Mouse (Mus musculus): ENCODE results near the gene Gm21987. TPM values are rescaled to one million over a fixed set of nuclear protein-coding genes. Genes with fewer than 3 reads are reported as not detected.

Gm21987 gene
- polyA plus RNA-seq, 1 experiment from 2014 or later: not detected

DNA sequence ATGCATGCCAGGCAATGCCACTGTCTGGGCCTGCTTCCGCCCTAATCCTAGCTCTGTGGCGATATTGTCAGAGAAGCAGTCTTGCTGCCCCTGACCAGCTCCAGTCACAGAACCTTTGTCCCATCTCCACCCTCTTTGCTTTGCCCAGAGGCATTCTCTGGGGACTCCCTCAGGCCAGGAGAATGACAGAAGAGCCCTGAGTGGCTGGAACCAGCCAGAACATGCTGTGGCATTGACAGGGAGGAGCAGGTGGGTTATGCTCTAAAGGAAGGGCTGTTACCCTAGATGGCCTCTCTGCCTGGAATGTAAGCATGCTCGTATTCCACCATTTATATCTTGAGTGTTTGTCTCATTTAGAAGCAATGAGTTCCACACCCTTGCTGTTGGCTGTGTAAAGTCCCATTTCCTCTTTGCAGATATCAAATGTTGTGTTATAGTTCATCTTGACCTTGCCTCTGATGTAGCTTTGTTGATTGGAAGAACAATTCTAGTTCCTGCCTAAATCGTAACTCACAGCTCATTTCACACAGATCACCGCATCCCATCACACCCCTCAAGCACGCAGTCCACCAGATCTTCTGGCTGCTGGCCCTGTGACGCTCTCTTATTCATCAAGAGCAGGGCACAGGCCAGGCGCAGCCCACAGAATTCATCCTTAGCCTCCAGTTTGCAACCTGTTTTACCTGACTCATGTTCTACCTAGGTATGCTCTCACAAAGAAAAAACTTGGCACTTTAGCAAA lies 24.0 kb downstream of the Gm21987 start:
- WGBS: 88% methylated on average over 8 of the region's 8 CpGs
- Histone ChIP-seq H3K36me3 (ENCODE audit: control insufficient read depth, insufficient read depth, low read length) (no peaks in the 10 kb centered on the region), H3K4me1 (replicated peaks; ENCODE audit: control insufficient read depth, insufficient read depth, low read length) (no peaks in the 10 kb centered on the region), H3K9ac (ENCODE audit: low read length) (no peak overlapping the region), H3K9me3 (ENCODE audit: control insufficient read depth, low read length) (no peaks in the 10 kb centered on the region), H3K27ac (ENCODE audit: low read depth, low read length) (no peak overlapping the region), H3K4me3 (ENCODE audit: low read depth, low read length) (no peak overlapping the region), H3K4me2 (ENCODE audit: low read depth, low read length, severe bottlenecking) (no peak overlapping the region), H3K27me3 (ENCODE audit: control insufficient read depth, insufficient read depth, low read length) (no peaks in the 10 kb centered on the region)
- DNase-seq (ENCODE audit: low spot score) (no peak), ATAC-seq (replicated peaks; ENCODE audit: low FRiP score) (no peak)

- 90% methylated on average over 15 of the region's 15 CpGs for WGBS
- no peaks in the 10 kb centered on the region for H3K27me3 ChIP-seq (ENCODE audit: control insufficient read depth, insufficient read depth, low read length)
- H3K9me3 ChIP-seq (ENCODE audit: control insufficient read depth, low read length): no peaks in the 10 kb centered on the region
- no peak overlapping the region for H3K27ac ChIP-seq (ENCODE audit: low read depth, low read length)
- H3K4me3 ChIP-seq (ENCODE audit: low read depth, low read length): no peak overlapping the region
- DNase-seq (ENCODE audit: low spot score): no peak
- 0 out of 2 replicates have a peak, but pooled peaks cover 2% of the 10 kb centered on the region for H3K4me1 ChIP-seq (replicated peaks; ENCODE audit: control insufficient read depth, insufficient read depth, low read length)
- no peak overlapping the region for H3K9ac ChIP-seq (ENCODE audit: low read length)
- ATAC-seq (replicated peaks; ENCODE audit: low FRiP score): no peak
- H3K4me2 ChIP-seq (ENCODE audit: low read depth, low read length, severe bottlenecking): no peak overlapping the region
- no peaks in the 10 kb centered on the region for H3K36me3 ChIP-seq (ENCODE audit: control insufficient read depth, insufficient read depth, low read length)
These were observed 25.0 kb downstream of the Gm21987 start for GRCm38 (mm10) chr16:38371705-38372296.

DNA sequence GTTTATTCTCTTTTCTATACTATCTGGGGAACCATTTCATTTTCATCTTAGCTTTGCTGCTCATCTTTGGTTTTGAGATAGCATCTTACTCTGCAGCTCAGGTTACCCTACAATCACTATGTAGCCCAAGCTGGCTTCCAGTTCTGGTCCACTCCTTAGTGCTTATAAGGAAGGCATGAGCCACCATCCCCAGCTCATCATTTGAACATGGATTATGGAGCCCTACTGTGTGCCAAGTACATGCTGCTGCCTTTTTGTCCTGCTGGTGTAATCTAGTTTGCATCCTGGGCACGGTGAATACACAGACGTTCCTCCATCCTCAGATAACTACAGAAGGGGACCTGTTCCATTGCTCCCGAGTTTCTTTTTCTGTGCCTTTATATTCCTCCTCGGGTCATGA lies 26.0 kb downstream of the Gm21987 start:
- Histone ChIP-seq H3K4me3 (ENCODE audit: low read depth, low read length) (no peak overlapping the region), H3K4me2 (ENCODE audit: low read depth, low read length, severe bottlenecking) (no peak overlapping the region), H3K27ac (ENCODE audit: low read depth, low read length) (no peak overlapping the region), H3K9ac (ENCODE audit: low read length) (no peak overlapping the region), H3K36me3 (ENCODE audit: control insufficient read depth, insufficient read depth, low read length) (no peaks in the 10 kb centered on the region), H3K9me3 (ENCODE audit: control insufficient read depth, low read length) (no peaks in the 10 kb centered on the region), H3K4me1 (replicated peaks; ENCODE audit: control insufficient read depth, insufficient read depth, low read length) (0 out of 2 replicates have a peak, but pooled peaks cover 2% of the 10 kb centered on the region), H3K27me3 (ENCODE audit: control insufficient read depth, insufficient read depth, low read length) (no peaks in the 10 kb centered on the region)
- WGBS: 87% methylated on average over 4 of the region's 4 CpGs
- DNase-seq (ENCODE audit: low spot score): no peak
- ATAC-seq (replicated peaks; ENCODE audit: low FRiP score): no peak

DNA sequence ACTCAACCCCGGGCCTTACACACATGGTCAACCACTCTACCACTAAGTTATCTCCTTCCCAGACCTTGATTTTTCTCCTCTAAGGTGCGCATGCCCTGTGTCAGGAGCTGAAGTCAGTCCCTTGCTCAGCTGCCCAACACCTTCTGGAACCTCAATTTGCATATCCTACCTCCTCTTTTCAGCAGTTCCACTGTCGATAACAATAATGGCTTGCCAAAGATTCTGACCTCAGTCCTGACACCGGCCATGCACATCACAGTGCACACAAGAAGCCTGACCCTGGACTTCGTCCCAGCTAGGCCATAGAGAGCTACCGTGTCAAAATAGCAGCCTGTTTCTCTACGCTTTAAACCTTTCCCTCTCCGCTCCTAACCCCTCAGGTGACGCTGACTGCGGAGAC lies 26.6 kb downstream of the Gm21987 start:
- DNase-seq (ENCODE audit: low spot score) (no peak), ATAC-seq (replicated peaks; ENCODE audit: low FRiP score) (no peak)
- Histone ChIP-seq H3K27me3 (ENCODE audit: control insufficient read depth, insufficient read depth, low read length) (no peaks in the 10 kb centered on the region), H3K4me1 (replicated peaks; ENCODE audit: control insufficient read depth, insufficient read depth, low read length) (0 out of 2 replicates have a peak, but pooled peaks cover 2% of the 10 kb centered on the region), H3K27ac (ENCODE audit: low read depth, low read length) (no peak overlapping the region), H3K4me2 (ENCODE audit: low read depth, low read length, severe bottlenecking) (no peak overlapping the region), H3K9me3 (ENCODE audit: control insufficient read depth, low read length) (no peaks in the 10 kb centered on the region), H3K36me3 (ENCODE audit: control insufficient read depth, insufficient read depth, low read length) (no peaks in the 10 kb centered on the region), H3K9ac (ENCODE audit: low read length) (no peak overlapping the region), H3K4me3 (ENCODE audit: low read depth, low read length) (no peak overlapping the region)
- 87% methylated on average over 10 of the region's 10 CpGs for WGBS

GRCm38 (mm10) chr16:38373941-38374340 lies 27.1 kb downstream of the Gm21987 start:
- no peaks in the 10 kb centered on the region for H3K36me3 ChIP-seq (ENCODE audit: control insufficient read depth, insufficient read depth, low read length)
- H3K4me2 ChIP-seq (ENCODE audit: low read depth, low read length, severe bottlenecking): no peak overlapping the region
- H3K27me3 ChIP-seq (ENCODE audit: control insufficient read depth, insufficient read depth, low read length): no peaks in the 10 kb centered on the region
- DNase-seq (ENCODE audit: low spot score): no peak
- 87% methylated on average over 16 of the region's 16 CpGs for WGBS
- H3K4me1 ChIP-seq (replicated peaks; ENCODE audit: control insufficient read depth, insufficient read depth, low read length): 0 out of 2 replicates have a peak, but pooled peaks cover 2% of the 10 kb centered on the region
- no peaks in the 10 kb centered on the region for H3K9me3 ChIP-seq (ENCODE audit: control insufficient read depth, low read length)
- H3K4me3 ChIP-seq (ENCODE audit: low read depth, low read length): no peak overlapping the region
- no peak overlapping the region for H3K9ac ChIP-seq (ENCODE audit: low read length)
- H3K27ac ChIP-seq (ENCODE audit: low read depth, low read length): no peak overlapping the region
- no peak for ATAC-seq (replicated peaks; ENCODE audit: low FRiP score)

GRCm38 (mm10) chr16:38374379-38375140 lies 27.7 kb downstream of the Gm21987 start:
- Histone ChIP-seq H3K4me1 (replicated peaks; ENCODE audit: control insufficient read depth, insufficient read depth, low read length) (0 out of 2 replicates have a peak, but pooled peaks cover 2% of the 10 kb centered on the region), H3K9me3 (ENCODE audit: control insufficient read depth, low read length) (no peaks in the 10 kb centered on the region), H3K4me2 (ENCODE audit: low read depth, low read length, severe bottlenecking) (no peak overlapping the region), H3K27ac (ENCODE audit: low read depth, low read length) (no peak overlapping the region), H3K36me3 (ENCODE audit: control insufficient read depth, insufficient read depth, low read length) (no peaks in the 10 kb centered on the region), H3K27me3 (ENCODE audit: control insufficient read depth, insufficient read depth, low read length) (no peaks in the 10 kb centered on the region), H3K4me3 (ENCODE audit: low read depth, low read length) (no peak overlapping the region), H3K9ac (ENCODE audit: low read length) (no peak overlapping the region)
- WGBS: 85% methylated on average over 10 of the region's 10 CpGs
- ATAC-seq (replicated peaks; ENCODE audit: low FRiP score) (no peak), DNase-seq (ENCODE audit: low spot score) (no peak)

DNA sequence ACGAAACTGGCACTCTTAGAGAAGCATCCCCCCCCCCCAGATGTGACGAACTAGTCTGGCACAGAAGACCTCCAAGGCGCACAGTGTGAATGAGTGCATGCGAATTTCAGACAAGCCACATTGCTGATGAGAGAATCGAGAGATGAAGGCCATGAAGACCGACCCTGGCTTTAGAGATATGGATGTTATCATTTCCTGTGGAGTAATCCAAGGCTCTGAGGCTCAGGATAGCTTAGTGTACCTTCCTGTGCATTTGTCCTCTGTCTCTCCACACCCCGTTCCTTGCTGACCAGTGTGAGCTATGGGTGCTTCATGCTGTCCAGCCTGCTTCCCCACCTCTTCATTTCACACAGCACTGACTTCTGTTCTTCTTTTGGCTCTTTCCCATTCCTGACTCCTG lies 28.3 kb downstream of the Gm21987 start:
- H3K36me3 ChIP-seq (ENCODE audit: control insufficient read depth, insufficient read depth, low read length): no peaks in the 10 kb centered on the region
- H3K27me3 ChIP-seq (ENCODE audit: control insufficient read depth, insufficient read depth, low read length): no peaks in the 10 kb centered on the region
- H3K9ac ChIP-seq (ENCODE audit: low read length): no peak overlapping the region
- H3K4me1 ChIP-seq (replicated peaks; ENCODE audit: control insufficient read depth, insufficient read depth, low read length): 0 out of 2 replicates have a peak, but pooled peaks cover 2% of the 10 kb centered on the region
- WGBS: 80% methylated on average over 7 of the region's 7 CpGs
- no peak overlapping the region for H3K4me2 ChIP-seq (ENCODE audit: low read depth, low read length, severe bottlenecking)
- H3K4me3 ChIP-seq (ENCODE audit: low read depth, low read length): no peak overlapping the region
- H3K27ac ChIP-seq (ENCODE audit: low read depth, low read length): no peak overlapping the region
- DNase-seq (ENCODE audit: low spot score) (no peak), ATAC-seq (replicated peaks; ENCODE audit: low FRiP score) (no peak)
- no peaks in the 10 kb centered on the region for H3K9me3 ChIP-seq (ENCODE audit: control insufficient read depth, low read length)

DNA sequence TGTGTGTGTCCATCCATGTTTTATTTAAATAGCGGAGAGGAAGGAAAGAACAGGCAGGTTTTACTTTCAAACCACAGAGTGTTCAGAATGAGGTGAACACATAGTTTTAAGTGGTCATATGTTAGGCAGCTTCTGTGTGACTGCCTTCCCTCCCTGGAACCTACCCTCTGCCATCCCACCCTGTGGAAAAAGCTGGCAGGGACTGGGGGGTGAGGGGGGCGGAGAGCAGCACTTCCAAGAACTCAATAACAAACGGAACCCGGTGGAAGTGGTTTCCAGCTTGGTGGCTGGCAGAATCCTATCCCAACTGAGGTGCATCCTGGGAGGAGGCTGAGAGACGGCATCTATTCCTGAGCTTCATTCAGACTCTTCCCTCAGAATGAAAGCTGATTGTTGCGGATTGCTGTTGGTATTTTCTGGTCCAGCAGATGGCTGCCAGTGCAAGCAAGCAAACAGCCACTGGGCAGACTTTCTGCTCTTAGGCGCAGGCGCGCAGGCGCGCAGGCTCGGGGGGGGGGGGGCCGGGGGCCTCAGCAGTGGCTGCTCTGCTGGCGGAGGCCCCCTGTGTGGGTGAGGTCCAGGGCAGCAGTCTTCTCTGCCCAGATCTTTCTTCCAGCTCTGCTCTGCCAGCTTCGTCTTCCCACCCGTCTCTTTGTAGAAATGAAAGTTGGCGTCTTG lies 29.5 kb downstream of the Gm21987 start:
- H3K9me3 ChIP-seq (ENCODE audit: control insufficient read depth, low read length): no peaks in the 10 kb centered on the region
- no peak overlapping the region for H3K27ac ChIP-seq (ENCODE audit: low read depth, low read length)
- peak overlapping the region; percentile 51 for H3K9ac ChIP-seq (ENCODE audit: low read length)
- ATAC-seq (replicated peaks; ENCODE audit: low FRiP score): peak; percentile 88
- 37% methylated on average over 13 of the region's 17 CpGs for WGBS
- H3K27me3 ChIP-seq (ENCODE audit: control insufficient read depth, insufficient read depth, low read length): no peaks in the 10 kb centered on the region
- DNase-seq (ENCODE audit: low spot score): peak; percentile 75
- H3K4me3 ChIP-seq (ENCODE audit: low read depth, low read length): peak overlapping the region; percentile 14; the same call in 1 of the 2 replicates
- no peaks in the 10 kb centered on the region for H3K36me3 ChIP-seq (ENCODE audit: control insufficient read depth, insufficient read depth, low read length)
- H3K4me1 ChIP-seq (replicated peaks; ENCODE audit: control insufficient read depth, insufficient read depth, low read length): 0 out of 2 replicates have a peak, but pooled peaks cover 2% of the 10 kb centered on the region
- peak overlapping the region; percentile 45 for H3K4me2 ChIP-seq (ENCODE audit: low read depth, low read length, severe bottlenecking)

Data from forebrain, embryonic 11.5 days (tissue).